Mouse (Mus musculus): Measurements from ENCODE around the gene Gm44965. TPM values are rescaled to one million over a fixed set of nuclear protein-coding genes. Genes with fewer than 3 reads are reported as not detected.

The Gm44965 gene
- polyA plus RNA-seq (2014; fragmentation: Nextera tagmentation; extraction: Ambion mirVana): not detected in 2 replicates

- Histone ChIP-seq H3K4me1 (ENCODE audit: control insufficient read depth, insufficient read depth, low read length) (peaks cover 14% of the 10 kb centered on the region), H3K4me2 (peak within 1 kb of the TSS; percentile 87), H3K36me3 (ENCODE audit: control insufficient read depth, insufficient read depth, low read length) (peaks cover 25% of the 10 kb centered on the region), H3K27me3 (ENCODE audit: control insufficient read depth, insufficient read depth, low read length) (no peaks in the 10 kb centered on the region), H3K9ac (ENCODE audit: low read length) (peak within 1 kb of the TSS; percentile 94), H3K27ac (ENCODE audit: low read depth, low read length) (peak within 1 kb of the TSS; percentile 74), H3K9me3 (ENCODE audit: control insufficient read depth, low read length) (no peaks in the 10 kb centered on the region; the same call in 1 of the 2 replicates), H3K4me3 (ENCODE audit: low read depth, low read length) (peak within 1 kb of the TSS; percentile 92)
- ATAC-seq (ENCODE audit: low FRiP score) (peak; percentile 96), DNase-seq (ENCODE audit: low spot score, missing footprints) (peak; percentile 99)
- 5% methylated on average over 45 of the region's 45 CpGs for WGBS
Measured at GRCm38 (mm10) chr6:48593158-48594042, at the start of gene Gm44965, which contains the start of gene Repin1. Gene Gm44965, plus strand, starts transcription at chr6:48593941. Gene Repin1, plus strand, starts transcription at chr6:48593883.

GRCm38 (mm10) chr6:48545251-48545650, 48.5 kb upstream of the Gm44965 start:
- H3K27ac ChIP-seq (ENCODE audit: low read depth, low read length): no peak overlapping the region
- 86% methylated on average over 5 of the region's 5 CpGs for WGBS
- H3K36me3 ChIP-seq (ENCODE audit: control insufficient read depth, insufficient read depth, low read length): no peaks in the 10 kb centered on the region
- no peaks in the 10 kb centered on the region for H3K27me3 ChIP-seq (ENCODE audit: control insufficient read depth, insufficient read depth, low read length)
- no peaks in the 10 kb centered on the region for H3K4me1 ChIP-seq (ENCODE audit: control insufficient read depth, insufficient read depth, low read length)
- no peak for ATAC-seq (ENCODE audit: low FRiP score)
- no peak overlapping the region for H3K4me3 ChIP-seq (ENCODE audit: low read depth, low read length)
- H3K9me3 ChIP-seq (ENCODE audit: control insufficient read depth, low read length): no peaks in the 10 kb centered on the region
- no peak for DNase-seq (ENCODE audit: low spot score, missing footprints)
- no peak overlapping the region for H3K9ac ChIP-seq (ENCODE audit: low read length)
- H3K4me2 ChIP-seq: no peak overlapping the region

DNA sequence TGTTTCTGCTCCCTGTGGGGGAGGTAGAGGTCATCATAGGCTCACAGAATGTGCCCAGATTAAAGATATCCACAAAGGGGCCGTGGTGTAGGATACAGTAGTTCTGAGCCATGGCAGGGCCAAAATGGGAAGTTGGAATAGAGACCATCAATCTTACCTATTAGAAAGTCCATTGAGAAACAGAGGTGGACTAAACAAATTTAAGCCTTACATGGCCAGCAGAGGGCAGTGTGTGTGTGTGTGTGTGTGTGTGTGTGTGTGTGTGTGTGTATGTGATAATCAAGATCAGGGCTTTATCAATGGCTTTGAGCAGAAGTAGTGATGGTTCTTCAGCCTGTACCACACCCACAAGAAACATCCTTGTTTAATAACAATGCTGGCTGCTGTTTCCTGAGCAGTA, 47.5 kb upstream of the Gm44965 start:
- ATAC-seq (ENCODE audit: low FRiP score): no peak
- H3K4me1 ChIP-seq (ENCODE audit: control insufficient read depth, insufficient read depth, low read length): no peaks in the 10 kb centered on the region
- H3K27ac ChIP-seq (ENCODE audit: low read depth, low read length): no peak overlapping the region
- H3K9me3 ChIP-seq (ENCODE audit: control insufficient read depth, low read length): no peaks in the 10 kb centered on the region
- no peaks in the 10 kb centered on the region for H3K27me3 ChIP-seq (ENCODE audit: control insufficient read depth, insufficient read depth, low read length)
- DNase-seq (ENCODE audit: low spot score, missing footprints): no peak
- H3K36me3 ChIP-seq (ENCODE audit: control insufficient read depth, insufficient read depth, low read length): no peaks in the 10 kb centered on the region
- H3K9ac ChIP-seq (ENCODE audit: low read length): no peak overlapping the region
- WGBS: 60% methylated on average over 1 of the region's 1 CpGs
- no peak overlapping the region for H3K4me3 ChIP-seq (ENCODE audit: low read depth, low read length)
- no peak overlapping the region for H3K4me2 ChIP-seq

DNA sequence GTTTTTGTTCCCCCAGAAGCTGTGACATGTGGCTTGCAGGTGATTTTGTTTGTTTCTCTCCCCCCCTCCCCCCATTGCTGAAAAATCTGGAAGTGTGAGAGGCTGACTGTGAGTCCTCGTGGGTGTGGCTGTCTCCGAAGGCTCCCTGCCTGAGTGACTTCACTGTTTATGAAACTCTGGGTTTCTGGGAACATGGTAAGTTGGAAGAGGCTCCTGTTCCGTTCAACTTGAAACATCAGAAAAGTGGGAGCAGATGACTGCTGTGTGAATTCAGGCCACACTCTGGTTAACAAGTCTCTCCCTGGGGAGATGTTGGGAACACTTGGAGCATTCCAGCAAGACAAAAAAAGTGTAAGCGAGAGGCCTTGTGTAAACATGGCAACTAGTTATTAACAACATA, 46.9 kb upstream of the Gm44965 start:
- peak; percentile 66 for DNase-seq (ENCODE audit: low spot score, missing footprints)
- ATAC-seq (ENCODE audit: low FRiP score): no peak
- no peaks in the 10 kb centered on the region for H3K27me3 ChIP-seq (ENCODE audit: control insufficient read depth, insufficient read depth, low read length)
- H3K36me3 ChIP-seq (ENCODE audit: control insufficient read depth, insufficient read depth, low read length): no peaks in the 10 kb centered on the region
- no peak overlapping the region for H3K27ac ChIP-seq (ENCODE audit: low read depth, low read length)
- no peak overlapping the region for H3K4me2 ChIP-seq
- no peaks in the 10 kb centered on the region for H3K4me1 ChIP-seq (ENCODE audit: control insufficient read depth, insufficient read depth, low read length)
- H3K9ac ChIP-seq (ENCODE audit: low read length): no peak overlapping the region
- whole genome bisulfite sequencing: 72% methylated on average over 4 of the region's 4 CpGs
- no peaks in the 10 kb centered on the region for H3K9me3 ChIP-seq (ENCODE audit: control insufficient read depth, low read length)
- no peak overlapping the region for H3K4me3 ChIP-seq (ENCODE audit: low read depth, low read length)

- H3K36me3 ChIP-seq (ENCODE audit: control insufficient read depth, insufficient read depth, low read length): no peaks in the 10 kb centered on the region
- H3K9ac ChIP-seq (ENCODE audit: low read length): no peak overlapping the region
- no peak overlapping the region for H3K4me2 ChIP-seq
- ATAC-seq (ENCODE audit: low FRiP score) (no peak), DNase-seq (ENCODE audit: low spot score, missing footprints) (peak; percentile 53)
- WGBS: 91% methylated on average over 6 of the region's 6 CpGs
- no peaks in the 10 kb centered on the region for H3K27me3 ChIP-seq (ENCODE audit: control insufficient read depth, insufficient read depth, low read length)
- H3K4me1 ChIP-seq (ENCODE audit: control insufficient read depth, insufficient read depth, low read length): no peaks in the 10 kb centered on the region
- H3K9me3 ChIP-seq (ENCODE audit: control insufficient read depth, low read length): no peaks in the 10 kb centered on the region
- H3K27ac ChIP-seq (ENCODE audit: low read depth, low read length): no peak overlapping the region
- no peak overlapping the region for H3K4me3 ChIP-seq (ENCODE audit: low read depth, low read length)
Measured at GRCm38 (mm10) chr6:48548314-48548713, 45.4 kb upstream of the Gm44965 start.

GRCm38 (mm10) chr6:48552918-48553317, 40.8 kb upstream of the Gm44965 start:
- ATAC-seq (ENCODE audit: low FRiP score) (no peak), DNase-seq (ENCODE audit: low spot score, missing footprints) (peak; percentile 33)
- H3K27me3 ChIP-seq (ENCODE audit: control insufficient read depth, insufficient read depth, low read length): no peaks in the 10 kb centered on the region
- H3K4me3 ChIP-seq (ENCODE audit: low read depth, low read length): no peak overlapping the region
- no peaks in the 10 kb centered on the region for H3K9me3 ChIP-seq (ENCODE audit: control insufficient read depth, low read length)
- peaks cover 12% of the 10 kb centered on the region for H3K4me1 ChIP-seq (ENCODE audit: control insufficient read depth, insufficient read depth, low read length)
- 80% methylated on average over 4 of the region's 4 CpGs for WGBS
- no peaks in the 10 kb centered on the region for H3K36me3 ChIP-seq (ENCODE audit: control insufficient read depth, insufficient read depth, low read length)
- no peak overlapping the region for H3K27ac ChIP-seq (ENCODE audit: low read depth, low read length)
- H3K4me2 ChIP-seq: no peak overlapping the region
- no peak overlapping the region for H3K9ac ChIP-seq (ENCODE audit: low read length)

DNA sequence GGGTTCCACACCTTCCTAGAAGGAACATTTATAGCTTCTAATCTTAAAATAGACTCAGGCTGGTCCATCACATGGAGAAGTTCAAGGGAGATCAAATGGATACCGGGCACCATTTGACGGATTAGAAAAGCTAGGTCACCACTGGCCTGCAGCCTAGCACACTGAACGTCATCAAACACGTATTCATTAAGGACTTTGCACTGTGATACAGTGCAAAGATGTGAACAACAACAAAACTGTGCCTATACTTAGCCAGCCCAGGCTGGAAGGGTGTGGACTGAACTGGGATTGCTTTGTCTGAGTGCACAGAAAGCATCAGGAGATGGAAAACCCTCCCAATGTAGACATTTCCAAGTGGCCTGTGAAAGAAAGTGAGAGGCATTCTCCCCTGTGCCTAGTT, 39.9 kb upstream of the Gm44965 start:
- Histone ChIP-seq H3K27me3 (ENCODE audit: control insufficient read depth, insufficient read depth, low read length) (no peaks in the 10 kb centered on the region), H3K4me2 (peak overlapping the region; percentile 82), H3K4me3 (ENCODE audit: low read depth, low read length) (peak overlapping the region; percentile 55), H3K4me1 (ENCODE audit: control insufficient read depth, insufficient read depth, low read length) (peaks cover 12% of the 10 kb centered on the region), H3K9me3 (ENCODE audit: control insufficient read depth, low read length) (no peaks in the 10 kb centered on the region), H3K9ac (ENCODE audit: low read length) (peak overlapping the region; percentile 81), H3K27ac (ENCODE audit: low read depth, low read length) (peak overlapping the region; percentile 93), H3K36me3 (ENCODE audit: control insufficient read depth, insufficient read depth, low read length) (no peaks in the 10 kb centered on the region)
- DNase-seq (ENCODE audit: low spot score, missing footprints) (no peak), ATAC-seq (ENCODE audit: low FRiP score) (peak; percentile 12; the same call in 1 of the 2 replicates)
- 84% methylated on average over 4 of the region's 4 CpGs for WGBS

DNA sequence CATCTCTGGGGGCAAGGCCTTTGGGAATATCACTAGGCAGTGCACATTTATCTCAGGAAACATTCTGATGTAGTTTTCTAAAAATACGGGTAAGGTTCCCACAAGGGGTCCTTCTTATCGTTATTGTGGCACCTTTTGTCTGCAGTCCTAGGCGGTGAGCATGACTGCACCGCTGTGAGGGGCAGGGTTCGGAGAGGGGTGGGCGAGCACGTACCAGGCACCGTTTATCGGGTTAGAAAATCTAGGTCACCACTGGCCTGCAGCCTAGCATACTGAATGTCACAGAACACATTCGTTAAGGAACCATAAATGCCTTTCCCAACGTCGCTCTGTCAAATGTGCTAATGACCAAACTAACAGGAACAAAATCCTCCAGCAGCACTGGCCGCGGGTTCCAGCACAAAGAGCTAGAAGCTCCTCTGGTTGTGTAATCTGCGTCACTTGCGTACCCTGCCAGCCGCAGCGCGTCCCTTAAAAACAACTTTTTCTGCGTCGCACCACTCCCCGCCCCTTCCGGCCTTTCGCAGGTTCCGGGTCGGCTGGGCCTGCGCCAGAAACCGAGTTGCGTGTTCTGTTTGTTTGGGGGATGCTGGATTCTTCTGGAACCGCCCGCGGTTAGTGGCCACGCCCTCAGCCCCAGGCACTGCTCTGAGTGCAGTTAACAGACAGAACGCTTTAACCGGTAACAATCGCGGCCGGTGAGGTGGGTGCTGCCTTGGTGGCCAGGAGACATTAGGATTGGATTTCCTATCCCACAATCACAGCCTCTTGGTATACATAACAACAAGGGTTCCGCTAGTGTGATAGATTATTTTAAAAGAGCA, 39.2 kb upstream of the Gm44965 start, which contains the start of gene Lrrc61:
Gene Lrrc61, plus strand, starts transcription at position 517 of the 824 bp plus-strand sequence.
- WGBS: under 1% methylated on average over 39 of the region's 39 CpGs
- ATAC-seq (ENCODE audit: low FRiP score): peak; percentile 94
- no peaks in the 10 kb centered on the region for H3K9me3 ChIP-seq (ENCODE audit: control insufficient read depth, low read length)

More for the DNA sequence above, 39.2 kb upstream of the Gm44965 start, which contains the start of gene Lrrc61:
- no peaks in the 10 kb centered on the region for H3K27me3 ChIP-seq (ENCODE audit: control insufficient read depth, insufficient read depth, low read length)
- H3K4me2 ChIP-seq: peak within 1 kb of the TSS; percentile 82
- peak within 1 kb of the TSS; percentile 81 for H3K9ac ChIP-seq (ENCODE audit: low read length)
- peaks cover 12% of the 10 kb centered on the region for H3K4me1 ChIP-seq (ENCODE audit: control insufficient read depth, insufficient read depth, low read length)
- DNase-seq (ENCODE audit: low spot score, missing footprints): peak; percentile 98
- H3K36me3 ChIP-seq (ENCODE audit: control insufficient read depth, insufficient read depth, low read length): no peaks in the 10 kb centered on the region
- peak within 1 kb of the TSS; percentile 55 for H3K4me3 ChIP-seq (ENCODE audit: low read depth, low read length)
- peak within 1 kb of the TSS; percentile 93 for H3K27ac ChIP-seq (ENCODE audit: low read depth, low read length)

Data from midbrain, embryonic 11.5 days (tissue).